Mouse (Mus musculus) liver (tissue): ENCODE results near the gene Vamp2.

Experiments
- DNase-seq: peaks from one replicate; pipeline ENCODE4 v3.0.0-alpha.2; 2020; ENCODE audit warnings: mixed read lengths

Gene Vamp2

DNA sequence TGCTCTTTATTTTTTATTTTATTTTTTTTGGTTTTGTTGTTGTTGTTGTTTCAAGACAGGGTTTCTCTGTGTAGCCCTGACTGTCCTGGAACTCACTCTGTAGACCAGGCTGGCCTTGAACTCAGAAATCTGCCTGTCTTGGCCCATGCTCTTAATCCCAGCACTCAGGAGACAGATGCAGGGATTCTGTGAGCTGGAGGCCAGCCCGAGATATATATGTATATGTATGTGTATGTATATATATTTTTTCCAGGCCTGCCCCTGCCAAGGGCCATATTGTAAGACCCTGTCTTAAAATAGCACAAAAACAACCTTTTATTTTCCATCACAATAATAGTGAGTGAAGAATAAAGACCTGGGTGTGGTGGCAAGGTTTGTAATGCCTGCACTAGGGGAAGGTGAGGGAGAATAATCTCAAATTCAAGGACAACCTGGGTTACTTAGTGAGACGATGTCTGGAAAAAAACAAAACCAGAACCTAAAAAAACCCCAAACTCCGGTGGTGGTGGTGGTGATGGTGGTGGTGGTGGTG is 22.8 kb upstream of the Vamp2 start:
- no peak for DNase-seq

DNA sequence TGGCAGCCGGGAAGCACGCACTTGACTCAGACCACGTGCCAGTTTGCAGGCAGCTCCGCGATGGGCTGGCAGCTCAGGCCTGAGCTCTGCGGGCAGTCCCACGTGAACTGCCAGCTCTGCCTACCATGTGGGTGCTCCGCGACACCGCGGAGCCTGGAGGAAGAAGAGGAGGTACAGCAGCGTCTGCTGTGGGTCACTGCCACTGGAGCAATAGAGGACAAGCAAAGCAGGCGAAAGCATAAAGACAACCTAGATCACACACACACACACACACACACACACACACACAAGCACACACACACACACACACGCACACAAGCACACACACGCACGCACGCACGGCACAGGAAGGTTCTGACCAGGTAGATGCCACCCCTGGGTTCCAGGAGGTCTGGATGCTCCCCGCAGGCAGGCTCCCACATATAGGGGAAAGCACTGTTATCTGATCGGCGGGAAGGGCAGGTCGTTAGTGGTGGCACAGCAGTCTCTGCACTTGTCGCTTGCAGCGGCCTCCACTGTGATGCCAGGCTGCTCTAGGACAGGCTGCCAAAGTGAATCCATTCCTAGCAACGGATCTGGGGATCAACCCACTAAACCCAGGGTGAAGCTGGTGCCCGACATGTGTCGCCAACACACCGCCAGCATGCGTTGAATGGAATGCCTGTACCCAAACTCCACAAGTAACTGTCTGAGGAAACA is 22.0 kb upstream of the Vamp2 start:
- peak; percentile 77 for DNase-seq

DNA sequence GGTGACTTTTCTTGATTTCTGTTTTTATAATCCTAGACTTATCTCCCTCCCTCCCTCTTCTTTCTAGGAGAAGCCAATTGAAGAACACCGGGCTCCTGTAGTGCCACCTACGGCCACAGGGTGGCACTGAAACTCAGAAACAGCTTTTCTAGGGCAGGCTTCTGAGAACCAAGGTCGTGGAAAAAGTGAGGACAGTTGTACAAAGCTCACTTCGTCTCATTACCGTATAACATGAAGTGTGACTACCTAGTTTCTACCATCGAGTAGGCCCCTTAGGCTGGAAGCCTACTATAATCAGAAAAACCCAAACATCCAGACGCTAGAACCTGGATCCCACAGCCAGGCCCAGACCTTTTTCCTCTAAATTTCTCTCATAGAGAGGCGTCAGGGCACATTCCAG is 21.3 kb upstream of the Vamp2 start:
- DNase-seq = peak; percentile 92

DNA sequence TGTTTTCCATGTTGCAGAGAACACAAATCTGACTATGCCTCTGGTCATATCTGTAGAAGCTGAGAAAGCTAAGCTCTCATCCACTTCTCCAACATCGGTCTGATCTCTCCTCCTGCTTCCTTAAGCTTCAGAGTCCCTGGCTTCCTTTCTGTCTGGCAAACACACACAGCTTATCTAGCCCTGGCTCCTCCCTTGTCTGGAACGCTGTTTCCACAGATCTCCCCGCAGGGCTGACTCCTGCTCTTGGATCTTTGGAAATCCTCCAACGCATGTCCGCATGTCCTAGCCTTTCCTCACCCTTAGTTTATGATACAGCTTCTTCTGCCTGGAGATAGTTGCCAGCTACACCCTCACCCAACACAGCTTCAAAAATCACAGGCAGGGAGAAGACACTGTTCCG is 20.7 kb upstream of the Vamp2 start:
- peak; percentile 28 for DNase-seq

DNA sequence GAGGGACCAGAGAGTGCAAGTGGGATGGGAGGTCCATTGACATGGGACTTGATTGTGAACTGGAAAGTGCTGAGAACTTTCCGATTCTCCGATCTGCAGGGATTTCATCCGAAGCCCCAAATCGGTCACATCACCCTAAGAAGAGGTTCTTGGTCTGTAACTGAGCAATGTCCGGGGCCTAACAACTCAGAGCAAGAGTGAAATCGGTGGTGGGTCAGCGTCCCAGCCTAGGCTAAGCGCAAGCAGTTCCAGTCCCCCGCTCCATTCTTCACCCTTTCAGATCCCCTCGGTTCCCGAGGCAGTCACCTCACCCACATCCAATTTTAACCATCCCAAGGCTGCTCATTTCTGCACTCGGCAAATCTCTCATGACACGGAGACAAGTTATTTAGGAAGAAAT is 18.2 kb upstream of the Vamp2 start:
- peak; percentile 35 for DNase-seq

DNA sequence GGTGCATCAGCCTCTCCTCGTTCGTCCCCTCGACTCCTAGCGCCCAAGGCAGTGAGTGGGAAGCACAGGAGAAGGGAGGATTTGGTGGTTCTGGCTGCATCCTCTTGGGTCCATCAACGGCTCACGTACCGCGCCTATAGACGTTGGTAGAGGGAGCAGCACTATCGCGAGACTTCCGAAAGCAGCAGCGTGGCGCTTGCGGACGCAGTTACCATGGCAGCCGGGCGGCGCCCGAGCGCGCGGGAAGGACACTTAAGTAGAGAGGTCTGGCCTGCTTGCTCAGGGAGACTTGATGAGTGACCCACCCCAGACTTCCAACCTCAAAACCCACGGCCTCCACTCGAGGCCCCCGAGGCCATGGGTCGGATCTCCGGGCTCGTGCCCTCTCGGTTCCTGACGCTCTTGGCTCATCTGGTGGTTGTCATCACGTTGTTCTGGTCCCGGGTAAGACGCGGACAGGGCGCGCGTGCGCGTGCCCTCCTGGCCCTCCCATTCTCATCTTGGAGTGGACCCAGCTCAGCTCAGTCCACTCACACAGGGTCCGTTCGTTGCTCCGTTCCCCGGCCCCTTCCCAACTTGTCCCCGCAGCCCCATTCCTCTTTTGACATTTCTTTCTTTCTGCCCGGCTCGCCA is 17.6 kb upstream of the Vamp2 start, which contains the start of gene Tmem107:
Tmem107 (plus strand) TSS at position 217 of the 633 bp plus-strand sequence.
- peak; percentile 96 for DNase-seq

DNA sequence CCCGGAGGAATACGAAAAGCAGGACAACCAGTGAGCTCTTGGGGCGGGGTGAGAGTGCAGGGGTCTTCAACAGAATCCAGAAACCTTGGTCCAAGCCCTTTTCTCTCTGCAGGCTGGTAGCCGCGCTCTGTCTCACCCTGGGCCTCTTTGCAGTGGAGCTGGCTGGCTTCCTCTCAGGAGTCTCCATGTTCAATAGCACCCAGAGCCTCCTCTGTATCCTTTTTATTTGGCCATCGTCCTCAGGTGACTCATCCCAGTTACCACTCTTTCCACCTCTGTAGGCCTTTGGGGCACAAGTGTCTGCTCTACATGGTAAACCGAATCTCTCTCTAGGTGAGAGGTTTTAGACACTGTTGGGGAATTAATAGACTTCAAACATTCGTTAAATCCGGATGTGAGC is 17.0 kb upstream of the Vamp2 start:
- DNase-seq = no peak

DNA sequence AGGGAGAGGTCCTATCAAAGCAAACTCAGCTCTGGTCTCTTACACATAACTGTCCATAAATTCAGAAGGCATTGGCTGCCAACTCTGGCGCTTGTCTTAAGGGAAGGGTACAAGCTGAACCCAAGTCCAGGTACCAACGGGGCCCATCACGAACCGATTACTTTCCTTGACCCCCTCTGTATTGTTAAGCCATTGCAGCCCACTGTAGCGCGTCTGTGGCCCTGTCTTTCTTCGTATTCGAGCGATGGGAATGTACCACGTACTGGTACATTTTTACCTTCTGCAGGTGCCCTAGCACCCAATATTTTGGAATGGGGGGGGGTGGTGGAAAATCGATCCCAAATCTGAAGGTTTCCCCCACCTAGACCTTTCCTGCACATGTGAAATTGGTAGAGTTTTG is 16.1 kb upstream of the Vamp2 start:
- DNase-seq = no peak

DNA sequence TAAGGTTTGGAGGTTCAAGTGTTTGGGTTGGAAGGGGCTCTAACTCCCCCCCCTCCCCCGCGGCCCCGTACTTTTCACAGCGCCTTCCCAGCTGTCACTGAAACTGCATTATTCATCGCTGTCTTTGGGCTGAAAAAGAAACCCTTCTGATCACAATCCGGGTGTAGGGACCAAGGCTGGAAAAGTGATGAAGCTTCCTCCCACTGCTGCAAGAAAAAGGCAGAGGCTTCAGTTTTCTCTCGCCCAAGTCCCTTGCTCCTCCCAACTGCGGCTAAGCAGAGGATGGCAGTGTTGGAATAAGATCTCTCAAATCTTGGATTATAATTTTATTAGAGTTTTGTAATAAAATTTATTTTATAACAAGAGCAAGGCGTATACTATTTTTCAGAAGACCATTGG is 15.6 kb upstream of the Vamp2 start:
- peak; percentile 38 for DNase-seq

DNA sequence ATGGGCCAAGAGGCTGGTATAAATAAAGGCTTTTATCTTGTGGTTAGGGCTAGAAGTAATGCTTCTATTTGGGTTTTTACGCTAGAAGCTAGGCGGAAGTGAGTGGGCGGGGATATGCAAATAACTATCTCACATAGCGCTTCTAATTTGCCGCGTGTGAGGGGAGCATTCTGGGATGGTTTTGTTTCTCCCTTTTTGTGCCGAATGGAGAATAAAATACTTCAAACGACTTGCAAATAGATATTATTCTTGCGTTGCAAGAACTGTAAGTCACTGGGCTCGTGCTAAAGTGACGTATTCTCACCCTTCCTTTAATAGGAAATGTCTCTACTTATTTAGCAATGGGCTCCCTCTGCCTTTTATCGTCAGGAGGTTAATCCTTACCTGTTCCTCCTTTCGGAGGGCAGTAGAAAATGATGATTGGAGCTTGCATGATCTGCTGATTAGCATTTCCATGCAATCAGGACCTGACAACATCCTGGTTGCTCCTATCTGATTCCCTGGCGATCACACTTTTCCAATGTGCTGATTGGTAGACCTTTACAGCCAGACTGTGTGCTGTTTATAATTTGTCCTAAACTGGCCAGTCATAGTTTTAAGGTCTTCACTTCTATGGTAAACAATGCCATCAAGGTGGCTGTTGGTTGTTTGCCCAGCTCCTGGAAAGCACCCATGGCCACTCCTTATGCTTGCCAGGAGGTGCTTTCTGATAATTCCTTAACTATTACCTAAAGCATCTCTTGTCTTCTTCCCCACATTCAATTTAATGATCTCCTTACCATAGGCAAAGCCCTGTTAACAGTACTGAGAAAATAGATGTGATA is 15.0 kb upstream of the Vamp2 start:
- DNase-seq = peak; percentile 85

DNA sequence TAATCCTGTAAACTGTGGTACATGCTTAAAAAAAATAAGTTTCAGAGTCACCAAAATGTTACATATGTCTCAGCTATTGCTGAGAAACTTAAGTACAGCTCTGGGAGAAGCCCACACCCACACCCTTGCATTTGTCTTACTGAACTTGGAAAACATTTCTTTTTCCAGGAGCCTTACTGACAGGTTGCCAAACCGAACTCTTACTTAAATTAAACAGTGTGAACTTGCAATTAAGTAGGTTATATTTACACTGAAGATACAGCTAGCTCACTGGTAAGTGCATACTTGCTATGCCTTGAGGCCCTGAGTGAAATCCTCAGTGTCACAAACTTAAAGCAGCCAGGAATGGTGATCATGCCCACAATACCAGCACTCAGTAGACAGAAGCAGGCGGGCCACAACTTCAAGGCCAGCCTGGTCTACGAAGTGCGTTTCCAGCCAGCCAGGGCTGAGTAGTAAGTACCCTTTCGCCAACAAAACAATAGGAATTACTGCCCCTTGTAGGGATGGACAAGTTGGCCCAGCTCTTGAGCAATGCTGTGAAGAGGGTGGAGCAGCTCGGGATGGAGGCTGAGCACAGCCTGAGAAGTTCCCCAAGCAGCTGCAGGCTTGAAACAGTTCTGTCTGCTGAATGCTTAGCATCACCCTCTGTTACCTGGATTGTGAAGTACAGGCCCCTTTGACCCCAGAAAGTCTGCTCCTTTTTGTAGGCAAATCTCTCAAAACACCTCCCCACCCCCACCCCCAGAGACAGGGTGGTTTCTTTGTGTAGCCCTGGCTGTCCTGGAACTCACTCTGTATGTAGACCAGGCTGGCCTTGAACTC is 14.1 kb upstream of the Vamp2 start:
- no peak for DNase-seq

DNA sequence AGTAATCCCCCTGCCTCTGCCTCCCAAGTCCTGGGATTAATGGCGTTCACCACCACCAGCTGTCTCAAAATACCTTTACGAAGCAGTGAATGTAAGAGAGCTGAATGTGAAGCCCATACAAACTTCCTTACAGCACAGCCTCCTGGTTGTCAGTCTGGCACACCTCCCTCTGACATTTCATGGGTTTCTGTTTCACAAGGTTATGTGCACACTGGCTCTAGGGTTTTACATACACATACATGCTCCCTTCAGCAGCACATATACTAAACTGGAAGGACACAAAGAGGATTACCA is 13.6 kb upstream of the Vamp2 start:
- no peak for DNase-seq

DNA sequence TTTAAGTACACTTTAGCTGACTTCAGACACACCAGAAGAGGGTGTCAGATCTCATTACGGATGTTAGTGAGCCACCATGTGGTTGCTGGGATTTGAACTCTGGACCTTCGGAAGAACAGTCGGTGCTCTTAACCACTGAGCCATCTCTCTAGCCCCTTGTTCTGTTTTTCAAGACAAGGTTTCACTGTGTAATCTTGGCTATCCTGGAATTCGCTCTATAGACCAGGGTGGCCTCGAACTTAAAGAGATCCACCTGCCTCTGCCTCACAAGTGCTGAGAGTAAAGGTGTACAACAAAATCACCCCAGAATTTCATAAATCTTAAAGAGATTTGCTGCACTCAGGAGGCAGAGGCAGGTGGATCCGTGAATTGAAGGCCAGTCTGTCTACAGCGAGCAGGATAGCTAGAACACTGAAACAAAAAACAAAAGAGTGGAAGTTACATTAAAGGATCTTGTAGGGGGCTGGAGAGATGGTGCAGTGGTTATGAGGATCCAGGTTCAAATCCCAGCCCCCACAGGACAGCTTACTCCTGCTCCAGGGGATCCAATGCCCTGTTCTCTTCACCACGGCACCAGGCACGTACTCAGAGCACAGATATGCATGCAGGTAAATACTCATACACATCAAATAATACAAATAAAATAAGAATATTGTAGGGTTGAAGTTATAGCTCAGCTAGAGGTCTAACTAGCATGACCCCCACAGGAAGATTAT is 12.4 kb upstream of the Vamp2 start:
- no peak for DNase-seq

DNA sequence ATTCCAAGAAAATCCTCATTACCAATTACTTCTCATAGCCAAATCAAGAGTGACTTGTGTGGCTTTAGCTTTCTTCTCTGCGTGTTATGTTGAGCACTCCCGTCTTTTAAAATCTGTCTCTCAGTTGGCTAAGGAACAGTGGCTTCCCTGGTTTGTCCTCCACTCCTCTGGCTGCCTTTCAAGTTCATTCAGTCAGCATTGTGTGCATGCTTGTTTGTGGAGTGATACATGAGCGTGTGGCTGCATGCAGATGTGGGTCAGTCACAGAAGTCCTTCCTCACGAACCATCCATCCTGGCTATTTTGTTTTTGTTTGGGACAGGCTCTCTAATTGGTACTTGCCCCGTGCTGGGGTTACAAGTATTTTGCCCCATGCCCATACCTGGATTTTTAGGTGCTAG is 11.7 kb upstream of the Vamp2 start:
- no peak for DNase-seq

DNA sequence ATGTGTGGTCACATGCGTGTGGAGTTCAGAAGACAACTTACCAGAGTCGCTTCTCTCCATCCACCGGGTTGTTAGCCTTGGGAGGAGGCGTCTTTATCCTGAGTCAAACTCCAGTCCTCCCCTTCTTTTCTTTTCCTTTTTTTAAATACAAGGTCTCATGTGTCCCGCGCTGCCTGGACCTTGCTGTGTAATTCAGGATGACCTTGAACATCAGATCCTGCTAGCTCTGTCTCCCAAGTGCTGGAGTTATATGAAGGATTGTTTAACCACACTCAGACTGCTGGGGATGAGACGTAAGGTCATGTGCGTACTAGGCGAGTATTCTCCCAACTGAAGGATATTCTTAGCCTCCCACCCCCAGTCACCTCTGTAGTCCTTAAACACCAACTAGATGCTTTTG is 11.0 kb upstream of the Vamp2 start:
- DNase-seq = no peak

DNA sequence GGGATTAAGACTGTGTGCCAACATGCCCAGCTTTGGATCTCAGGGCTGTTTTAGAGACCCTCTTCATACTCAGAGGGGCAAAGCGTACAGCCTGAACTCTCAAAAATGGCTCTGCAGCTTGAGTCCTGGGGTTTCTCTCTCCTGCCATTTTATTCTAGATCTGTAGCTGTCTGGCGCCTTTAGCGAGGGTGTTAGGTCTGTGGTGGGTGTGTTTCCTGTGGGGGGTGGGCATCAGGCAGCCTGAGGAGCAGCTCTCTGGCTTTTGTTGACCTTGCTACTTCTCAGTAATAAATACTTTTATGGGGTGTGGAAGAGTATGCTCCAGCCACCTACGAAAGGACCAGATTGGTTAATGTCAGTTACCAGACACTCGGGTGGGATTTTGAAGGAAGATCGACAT is 10.2 kb upstream of the Vamp2 start:
- DNase-seq = no peak

DNA sequence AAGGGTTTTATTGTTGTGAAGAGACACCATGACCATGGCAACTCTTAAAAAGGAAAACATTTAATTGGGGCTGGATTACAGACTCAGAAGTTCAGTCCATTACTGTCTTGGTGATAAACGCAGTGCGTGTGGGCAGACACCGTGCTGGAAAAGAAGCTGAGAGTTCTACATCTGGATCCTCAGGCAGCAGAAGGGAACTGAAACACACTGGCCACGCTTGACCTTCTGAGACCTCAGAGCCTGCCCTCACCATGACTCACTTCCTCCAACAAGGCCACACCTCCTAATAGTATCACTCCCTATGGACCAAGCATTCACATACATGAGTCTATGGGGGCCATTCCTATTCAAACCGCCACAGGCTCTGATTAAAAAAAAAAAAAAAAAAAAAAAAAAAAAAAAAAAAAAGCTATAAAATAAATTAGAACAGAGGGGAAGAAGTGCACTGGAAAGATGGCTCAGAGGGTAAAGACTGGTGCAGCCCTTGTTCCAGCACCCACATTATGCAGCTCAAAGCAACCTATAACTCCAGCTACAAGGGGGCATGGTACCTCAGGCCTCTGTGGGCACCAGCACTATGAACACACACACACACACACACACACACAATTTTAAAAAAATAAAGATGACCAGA is 9.4 kb upstream of the Vamp2 start:
- no peak for DNase-seq

DNA sequence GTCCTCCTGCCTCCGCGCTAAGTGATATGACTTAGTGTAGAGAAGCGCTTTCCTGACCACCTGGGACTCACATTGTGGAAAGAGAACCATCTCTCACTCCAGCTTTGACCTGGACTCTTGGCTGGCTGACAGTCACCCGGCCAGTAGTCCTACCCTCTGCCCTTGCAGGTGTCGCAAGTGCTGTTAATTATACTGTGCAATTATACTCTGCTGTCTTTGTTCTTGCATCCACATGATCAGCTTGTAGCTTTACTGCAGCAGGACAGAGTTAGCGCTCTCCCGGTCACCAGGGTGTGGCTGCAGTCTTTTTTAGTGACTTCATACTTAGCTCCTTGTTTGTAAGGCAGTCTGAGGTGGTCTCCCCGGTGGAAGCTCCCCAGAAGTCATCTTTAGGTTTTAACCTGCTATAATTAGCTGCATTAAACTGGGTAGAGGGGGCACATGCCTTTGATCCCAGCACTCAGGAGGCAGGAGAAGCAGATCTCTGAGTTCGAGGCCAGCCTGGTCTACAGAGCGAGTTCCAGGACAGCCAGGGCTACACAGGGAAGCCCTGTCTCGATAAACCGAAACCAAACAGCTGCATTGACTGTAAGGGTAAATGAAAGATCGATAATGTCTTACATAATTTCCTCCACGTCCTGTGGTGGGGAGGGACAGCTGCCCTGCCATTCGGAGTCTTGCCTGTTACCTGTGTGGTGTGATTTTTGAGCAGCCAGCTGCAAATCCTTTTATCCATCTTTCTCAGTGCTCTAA is 8.0 kb upstream of the Vamp2 start:
- DNase-seq = no peak

DNA sequence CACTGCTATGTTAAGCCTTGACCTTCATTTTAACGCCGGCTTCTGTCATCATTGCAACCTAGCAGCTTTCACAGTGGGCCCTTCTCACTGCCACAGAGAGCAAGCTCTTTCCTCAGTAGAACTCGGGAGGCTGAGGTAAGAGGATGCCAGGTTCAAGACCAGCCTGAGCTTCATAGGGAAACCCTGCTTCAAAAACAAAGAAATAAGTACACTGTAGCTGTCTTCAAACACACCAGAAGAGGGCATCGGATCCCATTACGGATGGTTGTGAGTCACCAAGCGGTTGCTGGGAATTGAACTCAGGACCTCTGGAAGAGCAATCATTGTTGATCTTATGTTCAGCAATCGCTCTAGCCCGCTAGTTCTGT is 7.5 kb upstream of the Vamp2 start:
- DNase-seq = no peak

DNA sequence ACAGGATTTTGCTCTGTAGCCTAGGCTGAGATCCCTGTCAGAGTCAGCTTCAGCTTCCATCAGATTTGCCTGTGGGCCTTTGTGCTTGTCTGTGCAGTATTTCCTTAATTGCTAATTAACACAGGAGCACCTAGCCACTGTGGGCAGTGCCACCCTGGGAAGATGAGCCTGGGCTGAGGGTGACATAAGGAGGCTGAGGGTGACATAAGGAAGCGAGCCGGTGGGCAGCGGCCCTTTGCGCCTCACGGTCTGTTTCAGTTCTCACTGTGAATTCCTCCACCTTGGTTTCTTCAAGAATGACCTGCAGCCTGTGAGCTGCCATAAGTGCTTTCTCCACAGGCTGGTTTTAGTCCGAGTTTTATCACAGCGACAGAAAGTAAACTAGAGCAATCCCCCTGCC is 6.7 kb upstream of the Vamp2 start:
- no peak for DNase-seq

DNA sequence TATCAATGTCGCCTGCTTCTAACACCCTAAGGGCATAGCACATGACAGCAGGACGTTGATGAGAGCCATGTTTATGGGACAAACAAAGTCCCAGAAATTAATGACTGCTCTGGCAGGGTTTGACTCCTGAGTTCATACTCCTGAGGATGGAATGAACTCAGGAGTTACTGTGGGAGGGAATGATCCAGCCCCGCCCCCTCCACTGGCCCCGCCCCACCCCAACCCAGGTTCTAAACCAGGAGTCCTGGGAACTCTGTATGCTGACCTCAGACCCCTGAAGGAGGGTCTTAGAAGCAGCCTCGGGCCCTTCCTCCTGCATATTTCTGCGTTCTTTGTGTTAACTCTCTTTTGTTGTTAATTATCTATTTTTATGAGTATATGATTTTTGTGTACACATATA is 2.7 kb upstream of the Vamp2 start:
- no peak for DNase-seq
